Mouse (Mus musculus): ENCODE measurements around the gene Tet3.

DNA sequence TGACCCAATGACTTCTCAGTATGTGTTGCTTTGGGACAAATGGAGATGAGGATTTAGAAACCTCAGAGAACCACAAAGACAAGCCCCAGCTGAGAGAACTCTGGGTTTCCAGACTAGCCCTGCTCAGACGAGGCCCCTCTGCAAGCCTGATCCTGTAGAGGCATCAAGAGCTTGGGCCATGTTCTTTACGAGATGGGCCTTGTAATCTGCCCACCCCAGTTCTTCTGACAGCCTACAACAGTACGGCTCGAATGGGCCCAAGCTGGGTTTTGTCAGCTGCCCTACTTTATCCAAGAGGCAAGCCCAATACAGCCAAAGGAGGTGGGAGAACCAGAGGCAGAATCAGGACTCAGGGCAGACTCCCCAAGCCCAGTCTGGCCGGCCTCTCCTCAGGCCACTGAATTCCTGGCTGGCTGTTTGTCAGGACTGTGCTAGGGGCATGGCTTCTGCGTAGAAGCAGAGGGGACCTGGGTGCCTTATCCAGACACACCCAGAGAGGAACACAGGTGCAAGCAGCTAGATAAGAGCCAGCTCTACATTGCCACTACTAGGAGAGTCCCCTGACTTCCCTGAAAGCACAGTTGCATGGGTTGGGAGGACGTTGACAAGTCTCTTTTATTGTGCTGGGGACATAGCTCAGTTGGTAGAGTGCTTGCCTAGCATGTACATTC is 107.3 kb downstream of the Tet3 start:
- TF ChIP-seq CTCF (IDR thresholded peaks at IDR 0.05; ENCODE audit: control insufficient read depth, insufficient read depth, insufficient replicate concordance, low read depth, low read length) (no peak), POLR2A (IDR thresholded peaks at IDR 0.05; ENCODE audit: control insufficient read depth, low read depth, low read length) (no peak)
